Mouse (Mus musculus) kidney, postnatal 36 days (tissue): ENCODE measurements around the gene Gimap9.
A peak's percentile ranks its signal among the peaks of the same experiment; 100 is the strongest.
"Not testable (repeated sequence)": the region's sequence is repeated elsewhere in the genome, so short reads cannot be mapped to it uniquely, and the experiment has no call there.

Experiments
- DNase-seq, 2 experiments: peaks; one replicate each; pipeline ENCODE4 v3.0.0; 2021 to 2022; ENCODE audit warnings: mixed read lengths in 2 of 2

The Gimap9 gene

GRCm38 (mm10) chr6:48665471-48665870, 10.5 kb upstream of the Gimap9 start:
- no peak for DNase-seq

- DNase-seq: peak; percentile 57 to 79
Observed at GRCm38 (mm10) chr6:48666159-48666586, 9.8 kb upstream of the Gimap9 start.

GRCm38 (mm10) chr6:48668022-48668421, 7.9 kb upstream of the Gimap9 start:
- DNase-seq: no peak

GRCm38 (mm10) chr6:48669446-48669969, 6.4 kb upstream of the Gimap9 start:
- DNase-seq: no peak

- peak in 1 of 2 experiments; percentile 25 for DNase-seq
Observed at GRCm38 (mm10) chr6:48674291-48675058, 1.5 kb upstream of the Gimap9 start.

GRCm38 (mm10) chr6:48675400-48675930, 464 bp upstream of the Gimap9 start:
- no peak for DNase-seq

- DNase-seq: no peak
Observed at GRCm38 (mm10) chr6:48676860-48677415, 1.0 kb downstream of the Gimap9 start.

- DNase-seq: no peak
Observed at GRCm38 (mm10) chr6:48677492-48678345, 1.8 kb downstream of the Gimap9 start.

- DNase-seq: no peak
Observed at GRCm38 (mm10) chr6:48678391-48678790, 2.5 kb downstream of the Gimap9 start.

- no peak for DNase-seq
Observed at GRCm38 (mm10) chr6:48679701-48680100, 3.8 kb downstream of the Gimap9 start.

- no peak for DNase-seq
Observed at GRCm38 (mm10) chr6:48680421-48680820, 4.5 kb downstream of the Gimap9 start.

- peak in 1 of 2 experiments; percentile 71 for DNase-seq
Observed at GRCm38 (mm10) chr6:48681472-48682090, 5.7 kb downstream of the Gimap9 start.

- no peak for DNase-seq
Observed at GRCm38 (mm10) chr6:48682271-48682670, 6.3 kb downstream of the Gimap9 start.

GRCm38 (mm10) chr6:48683263-48683821, 7.4 kb downstream of the Gimap9 start:
- DNase-seq: not testable (repeated sequence)

- DNase-seq: peak; percentile 46 to 58
Observed at GRCm38 (mm10) chr6:48684319-48684718, 8.4 kb downstream of the Gimap9 start, which contains the start of gene Gimap4. TSS of gene Gimap4 (plus strand) at chr6:48684549.

- DNase-seq: peak in 1 of 2 experiments; percentile 62
Observed at GRCm38 (mm10) chr6:48684806-48685205, 8.9 kb downstream of the Gimap9 start.

GRCm38 (mm10) chr6:48685251-48685650, 9.3 kb downstream of the Gimap9 start:
- DNase-seq: no peak

GRCm38 (mm10) chr6:48685694-48686665, 10.1 kb downstream of the Gimap9 start:
- no peak for DNase-seq

GRCm38 (mm10) chr6:48687077-48687476, 11.1 kb downstream of the Gimap9 start:
- no peak for DNase-seq

- no peak for DNase-seq
Observed at GRCm38 (mm10) chr6:48689320-48689719, 13.4 kb downstream of the Gimap9 start.

- no peak for DNase-seq
Observed at GRCm38 (mm10) chr6:48692962-48693361, 17.0 kb downstream of the Gimap9 start.
